Mouse (Mus musculus) heart, embryonic 15.5 days (tissue): ENCODE measurements around the gene Dctn3. TPM values are rescaled to one million over a fixed set of nuclear protein-coding genes. Genes with fewer than 3 reads are reported as not detected.
A peak's percentile ranks its signal among the peaks of the same experiment; 100 is the strongest.

Source experiments
- ATAC-seq: fragments of 200-750 bp; cut with Nextera tagmentation; replicated peaks from 2 replicates; pipeline ENCODE4 v1.8.0; 2017; ENCODE audit warnings: low read depth, moderate TSS enrichment; ENCODE audit not compliant: insufficient number of reproducible peaks, insufficient read depth, low FRiP score
- H3K27ac ChIP-seq: fragments of 300-500 bp; sonication (generic); 2 replicates; pipeline ENCODE4 v1.5.1; 2015; ENCODE audit warnings: mild to moderate bottlenecking, inconsistent platforms
- H3K27me3 ChIP-seq: fragments of 300-500 bp; sonication (generic); 2 replicates; pipeline ENCODE4 v1.6.1; 2015; ENCODE audit warnings: inconsistent platforms
- H3K36me3 ChIP-seq: fragments of 300-500 bp; sonication (generic); 2 replicates; pipeline ENCODE4 v1.6.1; 2015; ENCODE audit warnings: mild to moderate bottlenecking, inconsistent platforms
- H3K4me1 ChIP-seq: fragments of 300-500 bp; sonication (generic); replicated peaks from 2 replicates; pipeline ENCODE4 v1.6.1; 2015; ENCODE audit warnings: inconsistent platforms
- H3K4me2 ChIP-seq: fragments of 300-500 bp; sonication (generic); 2 replicates; pipeline ENCODE4 v1.6.1; 2015; ENCODE audit warnings: inconsistent platforms, mild to moderate bottlenecking, moderate library complexity
- H3K4me3 ChIP-seq: fragments of 300-500 bp; sonication (generic); 2 replicates; pipeline ENCODE4 v1.5.1; 2015; ENCODE audit warnings: mild to moderate bottlenecking, inconsistent platforms
- H3K9ac ChIP-seq: fragments of 300-500 bp; sonication (generic); 2 replicates; pipeline ENCODE4 v1.6.1; 2015; ENCODE audit warnings: mild to moderate bottlenecking, inconsistent platforms
- H3K9me3 ChIP-seq: fragments of 300-500 bp; sonication (generic); replicated peaks from 2 replicates; pipeline ENCODE4 v1.6.1; 2016; ENCODE audit warnings: inconsistent platforms
- WGBS: fragments of 180-500 bp; shearing (Covaris S2); methylation state at CpG from one replicate; pipeline ENCODE4 v1.1.7; 2015; ENCODE audit warnings: mixed read lengths; 5-methylcytosine and 5-hydroxymethylcytosine counted together
- polyA plus RNA-seq: library from polyadenylated mRNA; unstranded; fragments of >200 nt; fragmentation: Nextera tagmentation; extraction: Ambion mirVana; gene quantifications from 2 replicates; pipeline ENCODE4 v1.2.1, GENCODE M21; 2015

Gene Dctn3
- polyA plus RNA-seq, 1 experiment from 2014 or later = 122 TPM

DNA sequence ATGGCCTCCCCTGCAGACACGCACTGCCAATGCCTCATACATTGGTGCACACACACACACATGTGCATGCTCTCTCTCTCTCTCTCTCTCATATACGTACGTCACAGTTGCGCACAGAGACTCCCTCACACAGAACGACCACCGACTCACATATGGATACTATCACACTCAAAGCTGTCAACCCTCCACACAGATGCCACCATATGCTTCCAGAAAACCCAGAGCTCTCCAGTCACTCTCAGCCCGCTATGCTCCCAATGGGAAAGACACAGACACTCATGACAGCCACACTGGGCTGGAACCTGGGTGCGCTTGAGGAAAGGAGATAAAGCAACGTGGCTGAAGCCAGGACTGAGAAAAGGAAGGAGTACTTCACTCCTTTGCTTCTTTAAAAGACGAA, 41.0 kb downstream of the Dctn3 start:
- Histone ChIP-seq H3K27me3 (peaks cover 23% of the 10 kb centered on the region; the same call in 1 of the 2 replicates), H3K4me2 (no peak overlapping the region), H3K4me1 (peaks cover 45% of the 10 kb centered on the region), H3K9me3 (no peaks in the 10 kb centered on the region), H3K36me3 (no peaks in the 10 kb centered on the region), H3K27ac (no peak overlapping the region), H3K4me3 (no peak overlapping the region), H3K9ac (no peak overlapping the region)
- 59% methylated on average over 10 of the region's 10 CpGs for WGBS
- ATAC-seq = no peak

- peaks cover 53% of the 10 kb centered on the region for H3K4me1 ChIP-seq
These were observed 41.8 kb downstream of the Dctn3 start for GRCm38 (mm10) chr4:41681176-41681575.

DNA sequence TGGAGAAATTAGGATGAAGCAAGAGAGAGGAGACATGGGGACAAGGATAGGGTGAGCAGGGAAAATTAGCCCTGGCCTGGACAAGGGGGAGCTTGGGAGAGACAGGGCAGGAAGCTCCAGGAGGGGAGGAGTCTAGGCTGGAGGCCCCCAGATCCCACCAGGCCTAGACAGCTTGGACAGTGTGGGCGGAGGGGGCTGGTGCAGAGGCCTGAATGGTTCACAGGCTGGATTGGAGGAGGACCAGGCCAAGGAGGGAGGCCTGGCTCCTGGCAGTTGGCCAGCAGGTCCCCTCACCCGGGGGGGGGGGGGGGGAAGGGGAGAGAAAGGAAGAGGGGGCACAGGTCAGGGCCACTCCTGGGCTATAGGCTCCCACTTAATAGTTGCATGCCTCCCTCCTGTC, 43.7 kb downstream of the Dctn3 start:
- peaks cover 54% of the 10 kb centered on the region for H3K4me1 ChIP-seq
- no peak for ATAC-seq
- no peaks in the 10 kb centered on the region for H3K9me3 ChIP-seq
- no peak overlapping the region for H3K9ac ChIP-seq
- H3K36me3 ChIP-seq = no peaks in the 10 kb centered on the region
- no peak overlapping the region for H3K27ac ChIP-seq
- H3K4me2 ChIP-seq = no peak overlapping the region
- peaks cover 22% of the 10 kb centered on the region; the same call in 1 of the 2 replicates for H3K27me3 ChIP-seq
- no peak overlapping the region for H3K4me3 ChIP-seq
- 43% methylated on average over 2 of the region's 2 CpGs for WGBS

More at GRCm38 (mm10) chr4:41681176-41681575, 41.8 kb downstream of the Dctn3 start:
- WGBS = 70% methylated on average over 4 of the region's 4 CpGs
- Histone ChIP-seq H3K9me3 (no peaks in the 10 kb centered on the region), H3K36me3 (no peaks in the 10 kb centered on the region), H3K9ac (no peak overlapping the region), H3K27ac (no peak overlapping the region), H3K27me3 (peaks cover 25% of the 10 kb centered on the region; the same call in 1 of the 2 replicates), H3K4me3 (no peak overlapping the region), H3K4me2 (no peak overlapping the region)
- ATAC-seq = no peak

DNA sequence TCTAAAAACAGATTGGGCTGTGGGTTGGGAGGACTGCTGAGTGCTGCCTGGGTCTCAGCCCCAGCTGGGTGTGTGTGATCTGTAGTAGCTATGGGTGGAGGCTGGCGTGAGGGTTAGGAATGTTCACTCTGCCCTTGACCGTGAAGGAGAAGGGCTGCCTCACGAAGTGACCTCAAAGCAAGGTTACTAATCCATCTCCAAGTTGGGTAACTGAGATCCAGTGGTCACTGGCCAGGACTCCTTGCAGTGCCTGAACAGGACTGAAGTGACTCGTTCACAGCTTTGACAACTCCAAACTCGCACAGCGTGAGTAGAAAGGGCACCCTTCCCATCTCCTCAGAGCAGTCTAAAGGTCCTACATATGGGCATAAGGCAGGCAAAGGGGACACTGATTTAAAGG, 44.1 kb downstream of the Dctn3 start:
- Histone ChIP-seq H3K27ac (no peak overlapping the region), H3K9ac (no peak overlapping the region), H3K36me3 (no peaks in the 10 kb centered on the region), H3K4me3 (no peak overlapping the region), H3K4me1 (peaks cover 53% of the 10 kb centered on the region), H3K27me3 (peaks cover 21% of the 10 kb centered on the region; the same call in 1 of the 2 replicates), H3K4me2 (no peak overlapping the region), H3K9me3 (no peaks in the 10 kb centered on the region)
- no peak for ATAC-seq
- 49% methylated on average over 6 of the region's 6 CpGs for WGBS

GRCm38 (mm10) chr4:41677006-41677629, 45.9 kb downstream of the Dctn3 start:
- Histone ChIP-seq H3K4me2 (peak overlapping the region; percentile 3; the same call in 1 of the 2 replicates), H3K9me3 (no peaks in the 10 kb centered on the region), H3K4me3 (no peak overlapping the region), H3K27me3 (peaks cover 29% of the 10 kb centered on the region), H3K36me3 (no peaks in the 10 kb centered on the region), H3K4me1 (peaks cover 63% of the 10 kb centered on the region), H3K27ac (peak overlapping the region; percentile 31; the same call in 1 of the 2 replicates), H3K9ac (no peak overlapping the region)
- 33% methylated on average over 13 of the region's 13 CpGs for WGBS
- ATAC-seq = peak; percentile 57

- Histone ChIP-seq H3K27me3 (peaks cover 29% of the 10 kb centered on the region), H3K9ac (no peak overlapping the region), H3K4me3 (no peak overlapping the region), H3K4me2 (no peak overlapping the region), H3K4me1 (peaks cover 67% of the 10 kb centered on the region), H3K36me3 (no peaks in the 10 kb centered on the region), H3K9me3 (no peaks in the 10 kb centered on the region), H3K27ac (peak overlapping the region; percentile 31; the same call in 1 of the 2 replicates)
- no peak for ATAC-seq
- WGBS = 37% methylated on average over 17 of the region's 17 CpGs
These were observed 46.5 kb downstream of the Dctn3 start for GRCm38 (mm10) chr4:41676248-41677005.

DNA sequence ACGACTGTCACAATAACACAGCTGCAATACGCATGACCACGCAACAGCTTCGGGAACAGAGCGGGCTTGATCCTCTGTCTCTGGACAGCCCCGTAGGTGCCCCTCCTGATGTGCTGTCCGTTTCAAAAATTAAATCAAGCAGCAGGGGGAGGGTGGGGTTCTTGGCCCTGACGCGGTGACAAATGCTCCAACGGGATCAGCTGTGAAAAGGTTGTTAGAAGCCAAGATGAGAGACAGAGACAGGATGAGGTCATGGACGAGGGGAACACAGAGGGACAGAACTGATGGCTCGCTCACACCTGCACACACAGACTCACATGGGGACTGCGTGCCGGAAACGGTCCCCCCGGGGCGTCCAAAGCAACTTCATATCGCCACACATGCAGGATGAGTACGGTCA, 49.8 kb downstream of the Dctn3 start:
- H3K27ac ChIP-seq = no peak overlapping the region
- H3K4me3 ChIP-seq = no peak overlapping the region
- no peaks in the 10 kb centered on the region for H3K36me3 ChIP-seq
- no peak for ATAC-seq
- no peaks in the 10 kb centered on the region for H3K9me3 ChIP-seq
- H3K4me1 ChIP-seq = peaks cover 41% of the 10 kb centered on the region
- H3K27me3 ChIP-seq = peaks cover 30% of the 10 kb centered on the region
- no peak overlapping the region for H3K4me2 ChIP-seq
- WGBS = 60% methylated on average over 19 of the region's 19 CpGs
- no peak overlapping the region for H3K9ac ChIP-seq

- Histone ChIP-seq H3K36me3 (no peaks in the 10 kb centered on the region), H3K4me1 (peaks cover 35% of the 10 kb centered on the region), H3K9ac (no peak overlapping the region), H3K4me2 (0 out of 2 replicates have a peak overlapping the region, but pooled peaks have one; percentile 12), H3K27ac (no peak overlapping the region), H3K4me3 (no peak overlapping the region), H3K27me3 (peaks cover 28% of the 10 kb centered on the region), H3K9me3 (no peaks in the 10 kb centered on the region)
- WGBS = 33% methylated on average over 8 of the region's 8 CpGs
- no peak for ATAC-seq
These were observed 50.4 kb downstream of the Dctn3 start for GRCm38 (mm10) chr4:41672522-41672963.

- Histone ChIP-seq H3K9me3 (no peaks in the 10 kb centered on the region), H3K27ac (no peak overlapping the region), H3K4me1 (peaks cover 30% of the 10 kb centered on the region), H3K4me2 (no peak overlapping the region), H3K36me3 (no peaks in the 10 kb centered on the region), H3K27me3 (peaks cover 25% of the 10 kb centered on the region), H3K4me3 (no peak overlapping the region), H3K9ac (no peak overlapping the region)
- ATAC-seq = no peak
- 24% methylated on average over 8 of the region's 8 CpGs for WGBS
These were observed 50.9 kb downstream of the Dctn3 start for GRCm38 (mm10) chr4:41671963-41672480.

DNA sequence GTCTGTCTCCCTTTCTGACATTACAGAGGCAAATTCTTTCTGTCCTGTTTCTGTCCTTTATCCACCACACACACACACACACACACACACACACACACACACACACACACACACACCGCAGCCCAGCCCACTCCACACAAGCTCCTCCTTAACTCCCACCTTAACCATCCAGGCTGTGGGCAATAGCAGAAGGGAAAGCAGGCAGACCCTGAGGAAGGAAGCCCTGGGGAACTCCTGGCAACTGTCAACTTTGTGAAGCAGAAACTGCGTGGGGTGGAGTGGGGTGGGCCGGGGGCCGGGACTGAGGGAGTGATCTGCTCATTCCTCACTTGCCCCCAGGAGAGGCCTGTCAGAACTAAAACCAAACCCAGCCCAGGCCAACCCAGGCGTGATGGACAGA, 51.5 kb downstream of the Dctn3 start:
- no peaks in the 10 kb centered on the region for H3K36me3 ChIP-seq
- H3K9ac ChIP-seq = no peak overlapping the region
- H3K27ac ChIP-seq = no peak overlapping the region
- no peak overlapping the region for H3K4me3 ChIP-seq
- peaks cover 25% of the 10 kb centered on the region for H3K4me1 ChIP-seq
- H3K9me3 ChIP-seq = no peaks in the 10 kb centered on the region
- no peak overlapping the region for H3K4me2 ChIP-seq
- 35% methylated on average over 5 of the region's 5 CpGs for WGBS
- H3K27me3 ChIP-seq = peaks cover 25% of the 10 kb centered on the region
- no peak for ATAC-seq

GRCm38 (mm10) chr4:41670836-41671235, 52.1 kb downstream of the Dctn3 start:
- H3K9me3 ChIP-seq = no peaks in the 10 kb centered on the region
- no peak overlapping the region for H3K4me2 ChIP-seq
- no peak for ATAC-seq
- no peak overlapping the region for H3K4me3 ChIP-seq
- no peaks in the 10 kb centered on the region for H3K36me3 ChIP-seq
- H3K4me1 ChIP-seq = peaks cover 18% of the 10 kb centered on the region
- H3K27me3 ChIP-seq = peaks cover 27% of the 10 kb centered on the region
- H3K9ac ChIP-seq = 0 out of 2 replicates have a peak overlapping the region, but pooled peaks have one; percentile 21
- no peak overlapping the region for H3K27ac ChIP-seq
- 87% methylated on average over 18 of the region's 18 CpGs for WGBS
